Mouse (Mus musculus) limb, embryonic 12.5 days (tissue): ENCODE results near the gene Rab11a. TPM values are rescaled to one million over a fixed set of nuclear protein-coding genes. Genes with fewer than 3 reads are reported as not detected.
"Not testable (repeated sequence)": the region's sequence is repeated elsewhere in the genome, so short reads cannot be mapped to it uniquely, and the experiment has no call there.

Experiments used
- ATAC-seq: fragments of 200-750 bp; cut with Nextera tagmentation; 2 replicates; pipeline ENCODE4 v1.8.0; 2017; ENCODE audit warnings: low read depth, moderate TSS enrichment; ENCODE audit not compliant: insufficient number of reproducible peaks, insufficient read depth, low FRiP score, low TSS enrichment
- H3K27ac ChIP-seq: fragments of 300-500 bp; sonication (generic); 2 replicates; pipeline ENCODE4 v1.5.1; 2016; ENCODE audit warnings: mild to moderate bottlenecking, moderate library complexity
- H3K27me3 ChIP-seq: fragments of 300-500 bp; sonication (generic); 2 replicates; pipeline ENCODE4 v1.6.1; 2016; ENCODE audit warnings: mild to moderate bottlenecking, moderate library complexity
- H3K36me3 ChIP-seq: fragments of 300-500 bp; sonication (generic); 2 replicates; pipeline ENCODE4 v1.6.1; 2016; ENCODE audit warnings: mild to moderate bottlenecking, moderate library complexity
- H3K4me1 ChIP-seq: fragments of 300-500 bp; sonication (generic); replicated peaks from 2 replicates; pipeline ENCODE4 v1.6.1; 2016
- H3K4me2 ChIP-seq: fragments of 300-500 bp; sonication (generic); 2 replicates; pipeline ENCODE4 v1.6.1; 2016; ENCODE audit warnings: mild to moderate bottlenecking, moderate library complexity
- H3K4me3 ChIP-seq: fragments of 300-500 bp; sonication (generic); replicated peaks from 2 replicates; pipeline ENCODE4 v1.5.1; 2016; ENCODE audit warnings: mild to moderate bottlenecking
- H3K9ac ChIP-seq: fragments of 300-500 bp; sonication (generic); replicated peaks from 2 replicates; pipeline ENCODE4 v1.6.1; 2016; ENCODE audit warnings: mild to moderate bottlenecking, moderate library complexity
- H3K9me3 ChIP-seq: fragments of 300-500 bp; sonication (generic); 2 replicates; pipeline ENCODE4 v1.6.1; 2016; ENCODE audit warnings: mild to moderate bottlenecking, moderate library complexity
- WGBS: fragments of 180-500 bp; shearing (Covaris S2); methylation state at CpG from one replicate; pipeline ENCODE4 v1.1.7; 2016; 5-methylcytosine and 5-hydroxymethylcytosine counted together
- polyA plus RNA-seq: library from polyadenylated mRNA; unstranded; fragments of >200 nt; fragmentation: Nextera tagmentation; extraction: Ambion mirVana; gene quantifications from 2 replicates; pipeline ENCODE4 v1.2.1, GENCODE M21; 2016

Gene Rab11a
- polyA plus RNA-seq, 1 experiment from 2014 or later, result 236 TPM

- ATAC-seq, result no peak
- Histone ChIP-seq H3K4me1 (peaks cover 7% of the 10 kb centered on the region; the same call in 1 of the 2 replicates), H3K27me3 (0 out of 2 replicates have a peak, but pooled peaks cover 11% of the 10 kb centered on the region), H3K36me3 (peaks cover 17% of the 10 kb centered on the region), H3K4me2 (no peak overlapping the region), H3K9ac (no peak overlapping the region), H3K27ac (no peak overlapping the region), H3K9me3 (no peaks in the 10 kb centered on the region), H3K4me3 (no peak overlapping the region)
- 77% methylated on average over 2 of the region's 2 CpGs for WGBS
Measured at GRCm38 (mm10) chr9:64693094-64693493, 44.5 kb downstream of the Rab11a start.

GRCm38 (mm10) chr9:64691176-64691575 lies 46.4 kb downstream of the Rab11a start:
- H3K9me3 ChIP-seq, result no peaks in the 10 kb centered on the region
- peaks cover 9% of the 10 kb centered on the region for H3K36me3 ChIP-seq
- H3K4me1 ChIP-seq, result peaks cover 17% of the 10 kb centered on the region; the same call in 1 of the 2 replicates
- H3K27me3 ChIP-seq, result peaks cover 11% of the 10 kb centered on the region; the same call in 1 of the 2 replicates
- WGBS, result 8% methylated on average over 7 of the region's 7 CpGs
- peak; percentile 66; the same call in 1 of the 2 replicates for ATAC-seq
- no peak overlapping the region for H3K4me3 ChIP-seq
- H3K4me2 ChIP-seq, result no peak overlapping the region
- H3K27ac ChIP-seq, result no peak overlapping the region
- H3K9ac ChIP-seq, result no peak overlapping the region

- H3K4me1 ChIP-seq, result peaks cover 20% of the 10 kb centered on the region; the same call in 1 of the 2 replicates
- no peak overlapping the region for H3K4me3 ChIP-seq
- no peak overlapping the region for H3K9ac ChIP-seq
- H3K36me3 ChIP-seq, result peaks cover 9% of the 10 kb centered on the region
- WGBS, result 84% methylated on average over 2 of the region's 2 CpGs
- H3K9me3 ChIP-seq, result no peaks in the 10 kb centered on the region
- H3K27ac ChIP-seq, result no peak overlapping the region; the same call in 1 of the 2 replicates
- peaks cover 13% of the 10 kb centered on the region; the same call in 1 of the 2 replicates for H3K27me3 ChIP-seq
- no peak; the same call in 1 of the 2 replicates for ATAC-seq
- H3K4me2 ChIP-seq, result no peak overlapping the region
Measured at GRCm38 (mm10) chr9:64690771-64691170, 46.8 kb downstream of the Rab11a start.

- Histone ChIP-seq H3K27ac (no peak overlapping the region), H3K27me3 (peaks cover 20% of the 10 kb centered on the region; the same call in 1 of the 2 replicates), H3K4me3 (no peak overlapping the region), H3K36me3 (no peaks in the 10 kb centered on the region), H3K4me2 (no peak overlapping the region), H3K9ac (no peak overlapping the region), H3K9me3 (no peaks in the 10 kb centered on the region), H3K4me1 (peaks cover 21% of the 10 kb centered on the region; the same call in 1 of the 2 replicates)
- no peak for ATAC-seq
- 27% methylated on average over 1 of the region's 1 CpGs for WGBS
Measured at GRCm38 (mm10) chr9:64688015-64688394, 49.6 kb downstream of the Rab11a start.

GRCm38 (mm10) chr9:64687122-64688014 lies 50.2 kb downstream of the Rab11a start:
- Histone ChIP-seq H3K36me3 (no peaks in the 10 kb centered on the region), H3K27ac (no peak overlapping the region), H3K4me3 (no peak overlapping the region), H3K9me3 (no peaks in the 10 kb centered on the region), H3K9ac (no peak overlapping the region), H3K4me2 (no peak overlapping the region), H3K27me3 (peaks cover 20% of the 10 kb centered on the region; the same call in 1 of the 2 replicates), H3K4me1 (peaks cover 21% of the 10 kb centered on the region; the same call in 1 of the 2 replicates)
- WGBS, result 17% methylated on average over 13 of the region's 13 CpGs
- ATAC-seq, result no peak

- not testable (repeated sequence) for ATAC-seq, H3K9me3 ChIP-seq, H3K9ac ChIP-seq, H3K36me3 ChIP-seq, H3K27ac ChIP-seq, H3K4me2 ChIP-seq, H3K4me3 ChIP-seq, H3K4me1 ChIP-seq
- peaks cover 16% of the 10 kb centered on the region for H3K27me3 ChIP-seq
- 31% methylated on average over 9 of the region's 11 CpGs for WGBS
Measured at GRCm38 (mm10) chr9:64671341-64672319, 65.9 kb downstream of the Rab11a start.

- 81% methylated on average over 2 of the region's 2 CpGs for WGBS
- H3K4me2 ChIP-seq, result no peak overlapping the region
- no peaks in the 10 kb centered on the region for H3K9me3 ChIP-seq
- H3K9ac ChIP-seq, result no peak overlapping the region
- H3K27ac ChIP-seq, result no peak overlapping the region
- no peak overlapping the region for H3K4me3 ChIP-seq
- no peaks in the 10 kb centered on the region for H3K36me3 ChIP-seq
- peaks cover 14% of the 10 kb centered on the region for H3K27me3 ChIP-seq
- H3K4me1 ChIP-seq, result peaks cover 21% of the 10 kb centered on the region
- ATAC-seq, result no peak
Measured at GRCm38 (mm10) chr9:64668001-64668400, 69.6 kb downstream of the Rab11a start.

GRCm38 (mm10) chr9:64667513-64667912 lies 70.0 kb downstream of the Rab11a start:
- Histone ChIP-seq H3K27me3 (peaks cover 13% of the 10 kb centered on the region), H3K9ac (no peak overlapping the region), H3K27ac (no peak overlapping the region), H3K4me3 (no peak overlapping the region), H3K9me3 (no peaks in the 10 kb centered on the region), H3K4me2 (no peak overlapping the region), H3K36me3 (no peaks in the 10 kb centered on the region), H3K4me1 (peaks cover 21% of the 10 kb centered on the region)
- WGBS, result 9% methylated on average over 5 of the region's 5 CpGs
- no peak for ATAC-seq

GRCm38 (mm10) chr9:64666549-64666948 lies 71.0 kb downstream of the Rab11a start:
- Histone ChIP-seq H3K27me3 (peaks cover 13% of the 10 kb centered on the region), H3K27ac (no peak overlapping the region), H3K36me3 (no peaks in the 10 kb centered on the region), H3K4me2 (no peak overlapping the region), H3K9ac (no peak overlapping the region), H3K4me3 (no peak overlapping the region), H3K4me1 (peaks cover 21% of the 10 kb centered on the region), H3K9me3 (no peaks in the 10 kb centered on the region)
- WGBS, result 31% methylated on average over 4 of the region's 4 CpGs
- ATAC-seq, result no peak
